Comparison of ENCODE assay signal across 7 mouse cellular contexts in the genomic region with DNA sequence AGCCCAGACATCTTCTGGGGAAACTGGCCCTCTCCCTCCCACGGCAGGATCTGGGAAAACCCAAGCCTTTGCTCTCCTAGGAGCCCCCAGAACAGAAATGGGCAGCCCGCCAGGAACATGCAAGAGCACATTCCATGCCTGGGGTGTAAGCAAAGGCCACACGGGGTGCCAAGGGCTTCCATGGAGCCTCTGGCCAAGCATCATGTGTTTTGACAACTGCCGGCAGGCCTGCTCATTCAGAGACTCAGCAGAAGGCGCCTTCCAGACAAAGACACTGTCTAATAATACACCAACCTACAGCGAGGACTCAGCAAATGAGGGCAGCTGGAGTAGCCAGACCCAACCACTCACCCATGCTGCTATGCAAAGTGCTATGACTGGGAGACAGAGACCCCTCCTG. TPM values are rescaled to one million over a fixed set of nuclear protein-coding genes. Genes with fewer than 3 reads are reported as not detected.
DNase-seq lines count a peak whose midpoint lies in the region; ATAC-seq and TF ChIP-seq lines count a peak whose summit lies in the region.

No protein-coding gene starts in this region.

- no peak for TF ChIP-seq CTCF in embryonic fibroblast, embryonic 13.5 days (IDR thresholded peaks at IDR 0.05; ENCODE audit: borderline replicate concordance, insufficient read depth, low read length)

- H3K9ac ChIP-seq in heart, embryonic 16.5 days (ENCODE audit: low read length) = peak overlapping the region; percentile 56

- DNase-seq in NIH3T3 (ENCODE audit: low read depth) = peak; percentile 95
- peak; percentile 75 for DNase-seq in adrenal gland, postnatal 25 days
- peak; percentile 90 for DNase-seq in kidney, postnatal 14 days
- DNase-seq in lung, postnatal 4 days = peak; percentile 85 to 93
- DNase-seq in urinary bladder, adult 2 months (ENCODE audit: low spot score) = peak; percentile 83

- no peak for TF ChIP-seq POLR2A in embryonic fibroblast, embryonic 13.5 days (IDR thresholded peaks at IDR 0.05; ENCODE audit: low read depth, low read length)

- peaks cover 56% of the 10 kb centered on the region for H3K4me1 ChIP-seq in embryonic fibroblast, embryonic 13.5 days (ENCODE audit: control insufficient read depth, insufficient read depth, low read length)
- H3K4me1 ChIP-seq in heart, embryonic 16.5 days (ENCODE audit: control insufficient read depth, insufficient read depth, low read length) = peaks cover 74% of the 10 kb centered on the region

- peaks cover 36% of the 10 kb centered on the region for H3K36me3 ChIP-seq in heart, embryonic 16.5 days (ENCODE audit: control insufficient read depth, insufficient read depth)

- peak overlapping the region; percentile 90 for H3K27ac ChIP-seq in embryonic fibroblast, embryonic 13.5 days (ENCODE audit: insufficient read depth, low read length)
- H3K27ac ChIP-seq in heart, embryonic 16.5 days (ENCODE audit: low read length) = peak overlapping the region; percentile 99

- no peak overlapping the region for H3K4me3 ChIP-seq in embryonic fibroblast, embryonic 13.5 days (ENCODE audit: insufficient read depth, low read length)
- no peak overlapping the region for H3K4me3 ChIP-seq in heart, embryonic 16.5 days (ENCODE audit: low read length)

- H3K27me3 ChIP-seq in heart, embryonic 16.5 days (ENCODE audit: control insufficient read depth, insufficient read depth, low read length) = no peaks in the 10 kb centered on the region

- peak overlapping the region; percentile 29 for H3K4me2 ChIP-seq in heart, embryonic 16.5 days (ENCODE audit: low read depth, low read length)

- no peaks in the 10 kb centered on the region for H3K9me3 ChIP-seq in heart, embryonic 16.5 days (replicated peaks; ENCODE audit: control insufficient read depth, low read length)

- peak; percentile 81 for ATAC-seq in heart, embryonic 16.5 days (replicated peaks; ENCODE audit: extremely low read depth, insufficient read depth, low FRiP score)

- 6% methylated on average over 6 of the region's 6 CpGs for WGBS in heart, embryonic 16.5 days

RNA-seq across cellular contexts. Expression of a gene that starts 38.6 kb away (rescaled TPM):
- 0.21 TPM in 1 of 2 replicates, not detected in the other for total RNA-seq in adrenal gland, postnatal 25 days (2021)
- 0.23 TPM in 1 of 2 replicates, not detected in the other for polyA plus RNA-seq in embryonic fibroblast, embryonic 13.5 days (2011; ENCODE audit: insufficient read length, low read depth, missing spikeins)
- polyA plus RNA-seq in heart, embryonic 16.5 days (2015; fragmentation: Nextera tagmentation; extraction: Ambion mirVana) = 0.41 and 0.42 TPM in 2 replicates
- polyA plus RNA-seq in urinary bladder, adult 2 months (2012; rRNA removed) = 0.66 and 0.73 TPM in 2 replicates

RNA-seq across cellular contexts. Expression of a gene that starts 42.3 kb away (rescaled TPM):
- total RNA-seq in adrenal gland, postnatal 25 days (2021) = 204 and 206 TPM in 2 replicates
- 446 and 575 TPM in 2 replicates for polyA plus RNA-seq in embryonic fibroblast, embryonic 13.5 days (2011; ENCODE audit: insufficient read length, low read depth, missing spikeins)
- polyA plus RNA-seq in heart, embryonic 16.5 days (2015; fragmentation: Nextera tagmentation; extraction: Ambion mirVana) = 260 and 301 TPM in 2 replicates
- polyA plus RNA-seq in urinary bladder, adult 2 months (2012; rRNA removed) = 285 and 345 TPM in 2 replicates

RNA-seq across cellular contexts. Expression of a gene that starts 56.2 kb away (rescaled TPM):
- not detected in 2 replicates for total RNA-seq in adrenal gland, postnatal 25 days (2021)
- polyA plus RNA-seq in embryonic fibroblast, embryonic 13.5 days (2011; ENCODE audit: insufficient read length, low read depth, missing spikeins) = 1.5 and 4.3 TPM in 2 replicates
- polyA plus RNA-seq in heart, embryonic 16.5 days (2015; fragmentation: Nextera tagmentation; extraction: Ambion mirVana) = 1.5 and 2.1 TPM in 2 replicates
- 1.3 and 3.6 TPM in 2 replicates for polyA plus RNA-seq in urinary bladder, adult 2 months (2012; rRNA removed)
